Mouse (Mus musculus) spleen, adult 2 months (tissue): Measurements from ENCODE around the gene Nup85.

ENCODE experiments used
- CTCF ChIP-seq: fragments of 200-500 bp; IDR thresholded peaks from 2 replicates; pipeline ENCODE4 v1.5.1; 2011; ENCODE audit warnings: mild to moderate bottlenecking, inconsistent platforms; ENCODE audit not compliant: insufficient read depth, insufficient read length, insufficient replicate concordance; ENCODE audit errors: extremely low read depth
- POLR2A ChIP-seq: fragments of 200-500 bp; IDR thresholded peaks from 2 replicates; pipeline ENCODE4 v1.6.1; 2011; ENCODE audit warnings: low read depth, low read length, inconsistent platforms

- TF ChIP-seq POLR2A (no peak), CTCF (no peak)
These were observed 26.2 kb upstream of the Nup85 start for GRCm38 (mm10) chr11:115538045-115538444.
